Mouse (Mus musculus): Measurements from ENCODE around the gene RPS10-NUDT3. TPM values are rescaled to one million over a fixed set of nuclear protein-coding genes. Genes with fewer than 3 reads are reported as not detected.

Gene RPS10-NUDT3
- polyA plus RNA-seq, 1 experiment from 2014 or later, result not detected

- Histone ChIP-seq H3K9me3 (no peaks in the 10 kb centered on the region), H3K36me3 (no peaks in the 10 kb centered on the region), H3K27me3 (replicated peaks) (no peaks in the 10 kb centered on the region), H3K27ac (no peak overlapping the region), H3K4me2 (peak overlapping the region; percentile 97), H3K4me1 (peaks cover 21% of the 10 kb centered on the region), H3K9ac (peak overlapping the region; percentile 51; the same call in 1 of the 2 replicates), H3K4me3 (replicated peaks) (peak overlapping the region; percentile 68)
- ATAC-seq (ENCODE audit: insufficient read depth, low FRiP score, low read depth), result no peak
- WGBS, result 16% methylated on average over 20 of the region's 20 CpGs
Observed at GRCm38 (mm10) chr17:27564391-27565162, 70.4 kb downstream of the RPS10-NUDT3 start.

- H3K27ac ChIP-seq, result no peak overlapping the region
- no peaks in the 10 kb centered on the region for H3K36me3 ChIP-seq
- no peaks in the 10 kb centered on the region for H3K27me3 ChIP-seq (replicated peaks)
- no peak overlapping the region for H3K4me2 ChIP-seq
- 48% methylated on average over 7 of the region's 7 CpGs for WGBS
- no peak for ATAC-seq (ENCODE audit: insufficient read depth, low FRiP score, low read depth)
- no peaks in the 10 kb centered on the region for H3K9me3 ChIP-seq
- H3K4me3 ChIP-seq (replicated peaks), result no peak overlapping the region
- no peak overlapping the region for H3K9ac ChIP-seq
- H3K4me1 ChIP-seq, result peaks cover 23% of the 10 kb centered on the region
Observed at GRCm38 (mm10) chr17:27563771-27564244, 71.2 kb downstream of the RPS10-NUDT3 start.

DNA sequence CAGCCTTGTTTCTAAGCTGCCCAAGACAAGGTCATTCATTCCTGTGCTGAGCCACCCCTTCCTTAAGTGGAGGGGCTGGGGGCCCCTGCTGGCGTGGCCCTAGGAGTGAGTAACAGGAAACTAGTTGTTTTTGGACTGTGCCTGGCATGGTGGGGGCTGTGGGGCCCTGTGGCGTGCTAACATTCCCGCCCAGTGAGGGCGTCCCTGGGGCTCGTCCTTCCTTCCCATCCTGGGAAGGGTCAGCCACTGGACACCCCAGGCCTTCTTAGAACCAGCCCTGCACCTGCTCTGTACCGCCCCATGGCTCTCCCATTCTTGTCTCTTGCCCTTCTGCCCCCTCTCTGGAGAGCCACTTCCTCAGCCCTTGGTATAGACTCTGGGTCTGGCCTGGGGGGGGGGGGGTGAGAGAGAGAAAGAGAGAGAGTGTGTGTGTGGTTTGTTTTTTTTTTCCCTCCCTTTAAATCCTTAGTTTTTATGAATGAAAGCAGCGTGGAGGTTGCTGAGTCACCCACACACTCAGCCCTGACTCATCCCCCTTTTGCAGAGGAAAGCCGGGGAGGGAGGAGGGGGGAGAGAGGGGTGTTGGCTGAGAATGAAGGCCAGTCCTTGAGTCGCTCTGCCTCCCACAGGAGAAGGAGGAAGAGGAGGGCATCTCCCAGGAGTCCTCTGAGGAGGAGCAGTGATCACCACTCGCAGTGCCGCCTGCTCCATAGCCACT is 73.1 kb downstream of the RPS10-NUDT3 start:
- Histone ChIP-seq H3K27ac (no peak overlapping the region), H3K4me2 (no peak overlapping the region), H3K4me1 (peaks cover 33% of the 10 kb centered on the region), H3K9ac (no peak overlapping the region), H3K27me3 (replicated peaks) (no peaks in the 10 kb centered on the region), H3K4me3 (replicated peaks) (no peak overlapping the region), H3K36me3 (no peaks in the 10 kb centered on the region), H3K9me3 (no peaks in the 10 kb centered on the region)
- no peak for ATAC-seq (ENCODE audit: insufficient read depth, low FRiP score, low read depth)
- 59% methylated on average over 10 of the region's 11 CpGs for WGBS

DNA sequence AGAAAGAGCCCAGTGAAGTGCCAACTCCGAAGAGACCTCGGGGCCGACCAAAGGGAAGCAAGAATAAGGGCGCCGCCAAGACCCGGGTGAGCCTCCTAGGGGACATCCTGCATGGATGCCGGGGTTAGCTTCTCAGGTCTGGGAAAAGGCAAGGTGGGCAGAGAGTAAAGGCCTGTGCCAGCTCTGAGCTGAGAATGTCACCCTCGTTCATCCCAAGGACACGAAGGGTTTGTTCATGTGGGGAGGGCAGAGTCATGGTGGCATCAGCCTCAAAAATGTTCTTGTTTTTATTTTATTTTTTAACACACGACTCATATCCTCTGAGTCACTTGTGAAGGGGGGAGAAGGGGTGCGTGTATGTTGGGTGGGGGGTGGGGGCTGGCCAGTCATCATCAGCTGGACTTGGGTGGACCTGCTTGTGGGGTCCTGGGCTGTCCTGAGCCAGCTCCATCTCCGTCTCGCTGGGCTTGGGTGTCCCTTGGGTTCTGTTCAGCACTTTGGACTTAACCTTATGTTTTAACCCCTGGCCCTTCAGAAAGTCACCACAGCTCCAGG is 74.0 kb downstream of the RPS10-NUDT3 start:
- peaks cover 34% of the 10 kb centered on the region for H3K4me1 ChIP-seq

GRCm38 (mm10) chr17:27559596-27559995 is 75.4 kb downstream of the RPS10-NUDT3 start:
- peak overlapping the region; percentile 88 for H3K4me2 ChIP-seq
- H3K9me3 ChIP-seq, result no peaks in the 10 kb centered on the region
- peaks cover 39% of the 10 kb centered on the region for H3K4me1 ChIP-seq
- no peak overlapping the region for H3K27ac ChIP-seq
- no peaks in the 10 kb centered on the region for H3K27me3 ChIP-seq (replicated peaks)
- ATAC-seq (ENCODE audit: insufficient read depth, low FRiP score, low read depth), result no peak
- no peaks in the 10 kb centered on the region for H3K36me3 ChIP-seq
- H3K9ac ChIP-seq, result no peak overlapping the region
- WGBS, result 58% methylated on average over 12 of the region's 12 CpGs
- H3K4me3 ChIP-seq (replicated peaks), result 0 out of 2 replicates have a peak overlapping the region, but pooled peaks have one; percentile 74

More for the DNA sequence above, 74.0 kb downstream of the RPS10-NUDT3 start:
- 84% methylated on average over 13 of the region's 13 CpGs for WGBS
- Histone ChIP-seq H3K27me3 (replicated peaks) (no peaks in the 10 kb centered on the region), H3K4me3 (replicated peaks) (no peak overlapping the region), H3K36me3 (no peaks in the 10 kb centered on the region), H3K4me2 (no peak overlapping the region), H3K9ac (no peak overlapping the region), H3K9me3 (no peaks in the 10 kb centered on the region), H3K27ac (no peak overlapping the region)
- no peak for ATAC-seq (ENCODE audit: insufficient read depth, low FRiP score, low read depth)

- Histone ChIP-seq H3K4me3 (replicated peaks) (peak overlapping the region; percentile 74; the same call in 1 of the 2 replicates), H3K9ac (no peak overlapping the region), H3K36me3 (no peaks in the 10 kb centered on the region), H3K27me3 (replicated peaks) (no peaks in the 10 kb centered on the region), H3K4me2 (peak overlapping the region; percentile 88), H3K4me1 (peaks cover 38% of the 10 kb centered on the region), H3K9me3 (no peaks in the 10 kb centered on the region), H3K27ac (no peak overlapping the region)
- no peak for ATAC-seq (ENCODE audit: insufficient read depth, low FRiP score, low read depth)
- WGBS, result 20% methylated on average over 5 of the region's 5 CpGs
Observed at GRCm38 (mm10) chr17:27558845-27559244, 76.2 kb downstream of the RPS10-NUDT3 start.

DNA sequence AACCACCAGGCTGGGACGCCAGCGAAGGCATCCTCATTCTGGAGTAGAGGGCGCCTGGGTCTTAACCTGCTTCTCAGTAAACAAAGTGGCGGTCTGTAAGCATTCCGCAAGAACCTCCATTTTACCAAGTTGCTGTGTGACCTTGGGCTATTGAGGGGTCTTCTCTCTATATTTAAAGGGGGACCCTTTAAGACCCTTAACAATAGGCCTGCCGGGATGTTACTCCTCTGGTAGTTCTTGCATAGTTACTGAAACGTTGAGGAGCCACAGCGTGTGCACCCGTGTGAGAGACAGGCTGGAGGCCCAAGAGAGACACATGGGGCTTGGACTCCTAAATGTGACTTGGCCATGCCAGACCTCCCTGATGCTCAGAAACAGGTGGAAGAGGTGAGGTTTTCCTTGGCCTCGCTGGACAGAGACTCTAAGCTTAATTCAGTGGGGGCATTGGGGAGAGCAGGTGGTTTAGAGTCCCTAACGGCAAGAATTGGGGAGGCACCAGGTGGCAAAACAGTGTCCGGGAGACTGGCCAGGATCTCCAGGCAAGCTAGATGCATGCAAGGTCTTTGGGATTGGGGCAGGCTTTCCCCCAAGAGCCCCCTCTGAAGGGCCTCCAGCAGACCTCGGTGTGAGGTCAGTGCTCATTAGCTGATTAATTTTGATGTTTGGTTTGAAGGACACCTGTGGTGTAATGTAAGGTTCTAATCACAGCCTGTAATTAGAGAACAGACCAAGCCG is 76.9 kb downstream of the RPS10-NUDT3 start:
- Histone ChIP-seq H3K9ac (0 out of 2 replicates have a peak overlapping the region, but pooled peaks have one; percentile 62), H3K4me2 (peak overlapping the region; percentile 88), H3K4me1 (peaks cover 38% of the 10 kb centered on the region), H3K4me3 (replicated peaks) (peak overlapping the region; percentile 74), H3K27ac (peak overlapping the region; percentile 93), H3K27me3 (replicated peaks) (no peaks in the 10 kb centered on the region), H3K36me3 (no peaks in the 10 kb centered on the region), H3K9me3 (no peaks in the 10 kb centered on the region)
- no peak for ATAC-seq (ENCODE audit: insufficient read depth, low FRiP score, low read depth)
- WGBS, result 9% methylated on average over 14 of the region's 14 CpGs

GRCm38 (mm10) chr17:27557181-27557926 is 77.7 kb downstream of the RPS10-NUDT3 start:
- Histone ChIP-seq H3K27ac (peak overlapping the region; percentile 93), H3K4me3 (replicated peaks) (peak overlapping the region; percentile 74), H3K4me1 (peaks cover 38% of the 10 kb centered on the region), H3K36me3 (no peaks in the 10 kb centered on the region), H3K9me3 (no peaks in the 10 kb centered on the region), H3K27me3 (replicated peaks) (no peaks in the 10 kb centered on the region), H3K4me2 (peak overlapping the region; percentile 88), H3K9ac (peak overlapping the region; percentile 62)
- under 1% methylated on average over 64 of the region's 75 CpGs for WGBS
- no peak for ATAC-seq (ENCODE audit: insufficient read depth, low FRiP score, low read depth)

DNA sequence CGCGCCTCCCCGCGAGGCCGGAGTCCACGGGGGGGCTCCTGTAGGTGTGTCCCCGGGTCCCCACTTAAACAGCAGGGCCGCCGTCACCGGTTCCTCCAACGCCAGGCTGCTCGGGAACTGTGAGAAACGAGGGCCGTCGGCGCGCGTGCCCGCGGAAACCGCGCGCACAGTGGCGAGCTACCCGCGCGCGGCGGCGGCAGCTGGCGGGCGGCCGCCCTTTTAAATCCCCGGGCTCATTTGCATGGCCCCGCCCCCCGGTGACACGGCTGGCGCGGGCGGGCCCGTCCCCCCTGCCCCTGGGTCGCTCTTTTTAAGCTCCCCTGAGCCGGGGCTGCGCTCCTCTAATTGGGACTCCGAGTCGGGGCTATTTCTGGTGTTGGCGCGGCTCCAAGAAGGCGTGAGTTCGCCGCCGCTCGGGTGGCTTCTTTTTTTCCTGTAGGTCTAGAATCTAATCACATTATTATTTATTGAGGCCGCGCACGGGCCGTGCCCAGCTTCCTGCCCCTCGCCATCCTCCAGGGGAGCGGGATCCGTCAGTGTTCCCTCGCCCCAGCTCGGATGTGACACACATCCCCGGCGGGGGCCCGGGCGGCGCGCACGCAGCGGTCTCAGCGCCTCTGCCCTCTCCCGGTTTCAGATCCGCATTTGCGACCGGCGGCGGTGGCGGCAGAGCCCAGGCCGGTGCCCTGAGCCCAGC is 78.6 kb downstream of the RPS10-NUDT3 start, which contains the start of gene Hmga1:
Hmga1 (plus strand) TSS at position 183 of the 697 bp plus-strand sequence.
- peak; percentile 61 for ATAC-seq (ENCODE audit: insufficient read depth, low FRiP score, low read depth)
- Histone ChIP-seq H3K36me3 (no peaks in the 10 kb centered on the region), H3K9me3 (no peaks in the 10 kb centered on the region), H3K9ac (peak within 1 kb of the TSS; percentile 62), H3K27me3 (replicated peaks) (no peaks in the 10 kb centered on the region), H3K4me1 (peaks cover 33% of the 10 kb centered on the region), H3K4me3 (replicated peaks) (peak within 1 kb of the TSS; percentile 74), H3K4me2 (peak within 1 kb of the TSS; percentile 88), H3K27ac (peak within 1 kb of the TSS; percentile 93)
- under 1% methylated on average over 78 of the region's 79 CpGs for WGBS

DNA sequence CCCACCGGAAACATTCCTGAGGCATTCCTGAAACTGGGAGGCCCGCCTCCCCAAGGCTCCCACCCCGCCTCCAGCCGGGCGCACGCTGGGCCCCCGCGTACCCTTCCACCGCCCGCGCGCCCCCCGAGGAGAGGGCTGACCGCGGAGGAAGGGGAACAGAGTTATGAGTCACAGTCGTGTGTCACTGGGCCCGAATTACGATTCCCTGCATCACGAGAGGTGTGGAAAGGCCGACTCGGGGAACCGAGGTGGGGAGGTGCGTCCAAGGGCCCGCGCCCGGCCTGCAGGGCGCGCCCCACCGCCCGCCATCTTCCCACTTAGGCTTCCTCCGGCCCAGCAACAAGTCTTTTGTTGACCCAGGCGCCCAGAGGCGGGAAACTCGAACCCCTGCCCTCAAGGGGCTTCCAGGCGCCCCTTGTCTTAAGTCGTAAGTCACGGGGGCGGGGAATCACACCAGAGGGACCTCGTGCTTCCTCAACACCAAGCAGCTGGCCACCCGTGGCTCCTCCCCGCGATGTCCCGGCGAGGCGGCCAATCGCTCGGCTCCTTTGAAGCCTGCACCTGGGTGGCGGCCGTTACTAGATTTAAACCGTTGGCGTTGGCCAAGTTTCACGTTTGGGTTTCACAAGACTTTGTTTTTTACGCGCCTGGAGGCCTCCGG is 79.4 kb downstream of the RPS10-NUDT3 start:
- under 1% methylated on average over 54 of the region's 55 CpGs for WGBS
- H3K36me3 ChIP-seq, result no peaks in the 10 kb centered on the region
- peak overlapping the region; percentile 93 for H3K27ac ChIP-seq
- peak overlapping the region; percentile 74 for H3K4me3 ChIP-seq (replicated peaks)
- ATAC-seq (ENCODE audit: insufficient read depth, low FRiP score, low read depth), result peak; percentile 49
- no peaks in the 10 kb centered on the region for H3K9me3 ChIP-seq
- H3K4me1 ChIP-seq, result peaks cover 33% of the 10 kb centered on the region
- H3K27me3 ChIP-seq (replicated peaks), result no peaks in the 10 kb centered on the region
- H3K4me2 ChIP-seq, result peak overlapping the region; percentile 88
- peak overlapping the region; percentile 33 for H3K9ac ChIP-seq
